In the genomic region with DNA sequence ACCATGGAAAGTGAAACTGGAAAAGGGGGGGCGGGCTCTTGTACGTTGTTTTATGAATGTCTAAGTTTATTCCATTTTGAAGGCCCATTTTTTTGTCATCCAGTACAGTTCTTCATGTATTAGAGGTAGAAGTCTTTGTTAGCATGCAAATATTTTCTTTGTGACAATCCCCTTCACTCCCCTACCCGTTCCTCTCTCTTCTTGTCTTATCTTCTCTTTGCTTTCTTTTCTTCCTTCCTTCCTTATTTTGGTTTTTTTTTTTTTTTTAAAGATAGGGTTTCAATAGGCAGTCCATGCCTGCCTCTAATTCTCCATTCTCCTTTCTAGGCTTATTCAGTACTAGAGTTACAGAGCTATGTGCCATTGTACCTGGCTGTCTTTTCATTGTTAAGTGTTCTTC, we compare ENCODE assay signal across 1 mouse cellular context.
TF ChIP-seq lines count a peak whose summit lies in the region.

No protein-coding gene starts in this region.

TF ChIP-seq in MEL, 35 proteins besides CTCF, POLR2A, EP300 and RAD21 (continued from another document):
- no peak for TF ChIP-seq MXI1 (IDR thresholded peaks at IDR 0.05; ENCODE audit: low read depth, low read length)
- 0 out of 2 replicates have a peak, but pooled peaks have one; percentile 22 for TF ChIP-seq HCFC1 (IDR thresholded peaks at IDR 0.05; ENCODE audit: low read depth, low read length)
- 0 out of 2 replicates have a peak, but pooled peaks have one; percentile 49 for TF ChIP-seq SIN3A (IDR thresholded peaks at IDR 0.05; ENCODE audit: low read length)
- TF ChIP-seq POLR2AphosphoS2 (IDR thresholded peaks at IDR 0.05; ENCODE audit: low read length), result no peak
- no peak for TF ChIP-seq KAT2A (conservative IDR thresholded peaks at IDR 0.05; ENCODE audit: low read depth, low read length)
- peak; percentile 73 for TF ChIP-seq GATA1 (IDR thresholded peaks at IDR 0.05; ENCODE audit: low read depth, low read length)
- no peak for TF ChIP-seq USF1 (IDR thresholded peaks at IDR 0.05; ENCODE audit: low read depth, low read length)
